Mouse (Mus musculus) left cerebral cortex, adult 2 months (tissue): ENCODE measurements at regions not wholly inside any gene's neighbourhood (a gene's known extent, or its start where the extent isn't known, plus 50 kb on each side); places are given as distances from the start of the nearest gene placed in this dataset.

ENCODE experiments used
- DNase-seq, 2 experiments: peaks; one replicate each; pipeline ENCODE4 v3.0.0; 2021 to 2022; ENCODE audit warnings: low spot score in 2 of 2, mixed read lengths in 1 of 2; ENCODE audit errors: extremely low spot score in 1 of 2
- H3K27ac ChIP-seq: fragments of 200-600 bp; 2 replicates; pipeline ENCODE4 v1.8.1; 2022
- H3K4me3 ChIP-seq: fragments of 200-600 bp; 2 replicates; pipeline ENCODE4 v1.8.1; 2022
- CTCF ChIP-seq: fragments of 200-600 bp; IDR thresholded peaks from 2 replicates; pipeline ENCODE4 v1.8.1; 2022; ENCODE audit warnings: antibody characterized with exemption, mild to moderate bottlenecking, moderate library complexity
- intact Hi-C: fragments of 180-260 bp; cut with DNase I; formaldehyde crosslinking; loops from one replicate; pipeline ENCODE4 v1.15.1; 2025

GRCm38 (mm10) chr7:95352133-95352532 lies 818.9 kb upstream of the Tenm4 start:
- intact Hi-C loops, result no loop called here
- DNase-seq, result no peak
- Histone ChIP-seq H3K27ac (no peak overlapping the region), H3K4me3 (no peak overlapping the region)
- no peak for TF ChIP-seq CTCF

- Histone ChIP-seq H3K27ac (no peak overlapping the region), H3K4me3 (no peak overlapping the region)
- intact Hi-C loops, result no loop called here
- no peak for TF ChIP-seq CTCF
- DNase-seq, result no peak
These were observed 816.1 kb upstream of the Tenm4 start for GRCm38 (mm10) chr7:95354991-95355390.

GRCm38 (mm10) chr7:95358732-95359131 lies 812.3 kb upstream of the Tenm4 start:
- DNase-seq, result no peak

GRCm38 (mm10) chr7:95359154-95359553 lies 811.9 kb upstream of the Tenm4 start:
- DNase-seq, result no peak
- Histone ChIP-seq H3K4me3 (no peak overlapping the region), H3K27ac (no peak overlapping the region)
- intact Hi-C loops, result no loop called here
- no peak for TF ChIP-seq CTCF

More at GRCm38 (mm10) chr7:95358732-95359131, 812.3 kb upstream of the Tenm4 start:
- intact Hi-C loops, result no loop called here
- no peak overlapping the region for H3K27ac ChIP-seq
- no peak for TF ChIP-seq CTCF
- H3K4me3 ChIP-seq, result no peak overlapping the region
